Mouse (Mus musculus) heart, postnatal 4 days (tissue): ENCODE results near the gene Myl3. TPM values are rescaled to one million over a fixed set of nuclear protein-coding genes. Genes with fewer than 3 reads are reported as not detected.

ENCODE experiments used
- total RNA-seq, 2 experiments: library from RNA; stranded (reverse); gene quantifications; 2 replicates each; pipeline ENCODE4 v1.2.3; 2021

Gene Myl3
- total RNA-seq, 2 experiments from 2014 or later = 8,328 to 9,816 TPM

Other genes with a start within 250 kb of the Myl3 start
- 10 to 100 TPM; 63.1 to 69.2 TPM for gene Setd2, start 209.3 kb upstream of the Myl3 start, total RNA-seq
- gene Nradd, start 117.4 kb upstream of the Myl3 start, total RNA-seq = 1 to 10 TPM; 4.2 to 4.6 TPM
- gene Nbeal2, start 87.7 kb upstream of the Myl3 start, total RNA-seq = 1 to 10 TPM; 7.4 to 8.6 TPM
- 10 to 100 TPM; 79.8 to 88.6 TPM for gene Ccdc12, start 85.4 kb upstream of the Myl3 start, total RNA-seq
- 10 to 100 TPM; 16.4 to 19.3 TPM for gene Pth1r, start 5.3 kb downstream of the Myl3 start, total RNA-seq
- not detected for gene Prss42, start 56.3 kb downstream of the Myl3 start, total RNA-seq
- gene Prss44, start 72.1 kb downstream of the Myl3 start, total RNA-seq = not detected
- gene Prss43, start 84.8 kb downstream of the Myl3 start, total RNA-seq = not detected
- under 1 TPM in 1 of 2 experiments, not detected in 1; 0.45 TPM for gene Prss45, start 92.7 kb downstream of the Myl3 start, total RNA-seq
- gene Prss46, start 102.6 kb downstream of the Myl3 start, total RNA-seq = not detected
- gene Prss50, start 116.1 kb downstream of the Myl3 start, total RNA-seq = not detected
- 10 to 100 TPM; 14.4 to 16.3 TPM for gene Als2cl, start 138.0 kb downstream of the Myl3 start, total RNA-seq
- gene Tmie, start 138.3 kb downstream of the Myl3 start, total RNA-seq = under 1 TPM; 0.43 to 0.45 TPM
- not detected for gene Fam240a, start 175.0 kb downstream of the Myl3 start, total RNA-seq
- gene Tdgf1, start 204.3 kb downstream of the Myl3 start, total RNA-seq = not detected
- 10 to 100 TPM; 15.4 to 16.6 TPM for gene Lrrc2, start 209.7 kb downstream of the Myl3 start, total RNA-seq
- gene Rtp3, start 248.7 kb downstream of the Myl3 start, total RNA-seq = 1 to 10 TPM; 1.6 to 1.7 TPM